Mouse (Mus musculus): ENCODE data around the gene Susd5.
"Not testable (repeated sequence)": the region's sequence is repeated elsewhere in the genome, so short reads cannot be mapped to it uniquely, and the experiment has no call there.

The Susd5 gene

GRCm38 (mm10) chr9:114069372-114069771 is 12.4 kb downstream of the Susd5 start:
- no peak for DNase-seq (ENCODE audit: low spot score in 2 of 2)

GRCm38 (mm10) chr9:114073681-114074080 is 16.7 kb downstream of the Susd5 start:
- no peak for DNase-seq (ENCODE audit: low spot score in 2 of 2)

DNA sequence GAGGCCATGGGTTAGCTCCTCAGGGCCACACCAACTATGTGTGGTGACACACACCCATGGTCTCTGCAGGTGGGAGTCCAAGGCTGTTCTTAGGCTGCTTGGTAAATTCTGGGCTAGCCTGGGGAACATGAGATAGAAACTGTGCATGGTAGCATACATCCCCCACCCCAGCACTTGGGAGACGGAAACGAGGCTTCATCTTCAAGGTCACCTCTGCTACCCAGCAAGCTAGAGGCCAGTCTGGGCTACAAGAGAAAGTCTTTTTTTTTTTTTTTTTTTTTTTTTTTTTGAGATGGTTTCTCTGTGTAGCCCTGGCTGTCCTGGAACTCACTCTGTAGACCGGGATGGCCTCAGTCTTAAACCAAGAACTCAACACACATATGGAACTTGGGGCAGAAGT is 29.5 kb downstream of the Susd5 start:
- DNase-seq (ENCODE audit: low spot score in 2 of 2): no peak

DNA sequence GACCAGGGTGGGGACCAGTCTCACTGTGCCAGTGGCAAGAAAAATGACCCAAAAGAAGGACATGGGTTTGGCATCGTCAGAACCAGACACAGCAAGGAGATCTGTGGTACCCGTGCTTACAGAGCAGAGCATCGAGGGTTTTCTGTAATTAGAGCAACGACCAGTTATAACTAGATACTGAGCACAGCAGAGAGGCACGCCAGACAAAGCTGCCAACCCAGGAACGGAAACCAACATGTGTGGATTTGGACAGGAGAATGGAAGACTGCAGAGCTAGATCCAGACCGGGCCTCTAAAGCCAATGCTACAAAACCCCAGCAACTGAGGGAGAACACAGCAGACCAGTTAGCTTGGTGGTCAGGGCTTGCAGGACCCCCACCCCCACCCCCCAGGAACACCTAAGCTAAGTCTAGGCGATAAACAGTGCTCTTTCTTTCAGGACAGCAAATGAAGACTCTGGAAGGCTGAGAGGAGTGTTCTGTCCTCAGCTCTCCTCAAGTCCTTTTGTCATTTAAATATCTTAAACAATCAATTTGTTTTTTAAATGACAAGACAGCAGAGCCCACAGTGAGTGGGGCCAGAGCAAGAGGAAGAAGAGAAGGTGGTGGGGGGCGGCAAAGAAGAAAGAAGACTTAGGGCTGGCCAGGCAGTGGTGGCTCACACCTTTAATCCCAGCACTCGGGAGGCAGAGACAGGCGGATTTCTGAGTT is 30.3 kb downstream of the Susd5 start:
- DNase-seq (ENCODE audit: low spot score in 2 of 2): no peak

GRCm38 (mm10) chr9:114088885-114089284 is 31.9 kb downstream of the Susd5 start:
- not testable (repeated sequence) for DNase-seq (ENCODE audit: low spot score in 2 of 2)

- DNase-seq (ENCODE audit: low spot score in 2 of 2): not testable (repeated sequence)
These were observed 35.2 kb downstream of the Susd5 start for GRCm38 (mm10) chr9:114092188-114092587.

GRCm38 (mm10) chr9:114094854-114095253 is 37.9 kb downstream of the Susd5 start:
- DNase-seq (ENCODE audit: low spot score in 2 of 2): no peak

DNA sequence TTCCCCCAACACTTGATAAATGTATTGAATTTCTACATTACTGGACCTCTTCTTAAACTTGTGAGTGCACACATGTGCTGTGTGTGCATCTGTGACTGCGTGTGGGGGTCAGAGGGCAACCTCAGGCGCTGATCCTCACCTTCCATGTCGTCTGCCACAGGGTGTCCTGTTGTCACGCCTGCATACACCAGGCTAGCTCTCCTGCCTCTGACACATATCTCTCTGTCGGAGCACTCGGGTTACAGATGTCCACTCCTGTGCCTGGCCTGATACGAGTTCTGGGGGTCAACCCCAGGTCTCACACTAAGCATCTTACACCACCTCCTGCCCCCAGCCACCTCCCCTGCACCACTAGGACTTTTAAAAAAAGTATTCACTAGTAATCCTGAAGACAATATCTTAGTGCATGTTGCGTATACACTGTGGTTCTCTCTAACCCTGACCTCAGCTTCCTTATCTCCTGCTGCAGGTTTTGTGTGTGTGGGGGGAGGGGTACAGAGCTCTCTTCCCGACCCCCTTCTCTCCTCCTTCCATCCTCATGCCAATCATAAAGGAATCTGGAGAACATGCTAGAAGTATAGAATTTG is 41.9 kb downstream of the Susd5 start:
- DNase-seq (ENCODE audit: low spot score in 2 of 2): no peak

DNA sequence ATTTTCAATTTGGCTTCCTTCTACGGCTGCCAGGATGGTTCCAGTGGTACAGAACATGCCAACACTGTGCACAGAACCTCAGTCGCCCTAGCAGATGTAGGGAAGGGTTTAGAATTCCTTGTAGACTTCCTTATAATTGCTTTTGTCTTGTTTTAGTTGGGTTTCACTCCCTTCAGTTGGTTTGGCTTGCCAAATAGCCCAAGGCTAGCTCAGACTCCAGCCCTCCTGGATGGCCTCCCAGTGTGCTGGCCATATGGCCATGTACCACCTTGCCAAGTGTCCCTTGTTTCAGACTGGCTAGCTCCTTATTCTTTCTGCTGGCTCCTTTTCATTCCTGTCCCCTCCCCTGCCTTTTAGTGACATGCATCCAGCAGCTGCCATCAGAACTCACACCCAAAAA is 53.3 kb downstream of the Susd5 start:
- DNase-seq (ENCODE audit: low spot score in 2 of 2): no peak

DNA sequence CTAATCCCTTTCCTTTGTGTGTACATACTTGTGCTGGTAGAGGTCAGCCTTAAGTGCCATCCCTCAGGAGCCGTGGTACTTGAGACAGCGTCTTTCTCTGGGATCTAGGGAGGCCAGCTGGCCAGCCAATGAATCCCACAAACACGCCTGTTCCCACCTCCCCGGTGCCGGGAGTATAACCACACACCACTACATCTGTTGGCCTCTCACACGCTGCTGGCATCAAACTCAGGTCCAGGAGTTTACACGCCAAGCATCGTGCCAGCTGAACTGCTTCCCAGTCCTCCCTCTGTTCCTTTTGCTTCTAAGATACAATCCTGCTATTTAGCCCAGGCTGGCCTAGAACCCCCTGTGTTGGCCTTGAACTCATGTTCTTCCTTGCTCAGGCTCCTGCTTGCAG is 54.2 kb downstream of the Susd5 start:
- no peak for DNase-seq (ENCODE audit: low spot score in 2 of 2)

GRCm38 (mm10) chr9:114112226-114112625 is 55.3 kb downstream of the Susd5 start:
- DNase-seq (ENCODE audit: low spot score in 2 of 2): no peak

- DNase-seq (ENCODE audit: low spot score in 2 of 2): no peak
These were observed 57.1 kb downstream of the Susd5 start for GRCm38 (mm10) chr9:114113911-114114623.

DNA sequence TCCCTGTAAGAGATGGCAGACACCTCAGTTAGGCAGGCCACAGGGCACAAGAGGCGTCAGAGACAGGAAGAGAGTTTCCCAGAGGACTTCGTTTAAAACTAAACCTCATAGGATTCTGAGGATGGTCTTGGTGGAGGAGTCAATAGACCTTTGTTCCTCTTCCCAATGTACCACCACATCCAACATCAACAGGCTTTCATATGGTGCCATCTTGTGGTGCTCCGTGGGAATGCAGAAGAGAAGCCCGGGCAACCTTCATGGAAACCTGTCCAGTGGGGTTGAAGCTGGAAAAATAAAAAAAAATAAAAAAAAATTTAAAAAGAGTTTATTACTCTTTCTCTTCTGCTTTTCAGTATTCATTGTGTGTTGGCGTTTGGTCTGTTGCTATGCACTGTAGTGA is 59.7 kb downstream of the Susd5 start:
- DNase-seq (ENCODE audit: low spot score in 2 of 2): peak in 1 of 2 experiments; percentile 60

DNA sequence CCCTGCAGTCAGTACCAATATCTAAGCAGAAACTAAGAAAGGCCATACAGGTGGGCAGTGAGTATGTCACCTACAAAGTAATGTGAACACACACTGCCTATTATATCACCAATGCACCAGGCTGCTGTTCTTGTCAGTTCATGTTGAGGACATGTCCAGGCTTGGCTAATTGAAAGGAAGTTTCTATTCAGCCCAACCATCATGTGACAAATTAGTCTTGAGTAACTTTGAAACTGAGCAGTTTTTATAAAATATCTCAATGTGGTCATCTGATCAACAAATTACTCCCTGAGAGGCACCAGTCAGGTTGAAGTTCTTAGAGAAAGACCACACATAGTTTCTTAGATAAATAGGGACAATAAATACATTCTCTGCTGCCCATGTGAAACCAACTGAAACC is 65.9 kb downstream of the Susd5 start:
- DNase-seq (ENCODE audit: low spot score in 2 of 2): not testable (repeated sequence)

DNA sequence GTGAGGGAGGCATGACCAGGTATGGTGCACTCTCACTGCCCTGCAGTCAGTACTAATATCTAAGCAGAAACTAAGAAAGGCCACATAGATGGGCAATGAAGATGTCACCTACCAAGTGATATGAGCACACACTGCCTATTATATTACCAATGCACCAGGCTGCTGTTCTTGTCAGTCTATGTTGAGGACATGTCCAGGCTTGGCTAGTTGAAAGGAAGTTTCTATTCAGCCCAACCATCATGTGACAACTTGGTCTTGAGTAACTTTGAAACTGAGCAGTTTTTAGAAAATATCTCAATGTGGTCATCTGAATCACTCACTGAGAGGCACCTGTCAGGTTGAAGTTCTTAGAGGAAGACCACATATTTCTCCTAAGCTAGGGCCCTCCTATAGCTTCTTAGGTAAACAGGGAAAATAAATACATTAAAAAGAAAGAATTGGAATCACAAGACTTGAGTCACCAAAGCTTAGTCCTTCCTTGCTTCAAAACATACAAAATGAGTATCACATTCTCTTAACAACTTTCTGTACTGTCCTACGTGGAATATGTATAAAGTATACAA is 72.4 kb downstream of the Susd5 start:
- DNase-seq (ENCODE audit: low spot score in 2 of 2): not testable (repeated sequence)
